Mouse (Mus musculus) CH12.LX (cell line): ENCODE data around the gene Hsd17b1. TPM values are rescaled to one million over a fixed set of nuclear protein-coding genes. Genes with fewer than 3 reads are reported as not detected.

Source experiments
- DNase-seq: peaks from one replicate; pipeline ENCODE4 v3.0.0-alpha.2; 2013; ENCODE audit errors: extremely low read depth
- H3K27ac ChIP-seq: 2 replicates; pipeline ENCODE4 v1.5.1; 2012; ENCODE audit warnings: low read depth, mild to moderate bottlenecking, control low read depth, moderate library complexity; ENCODE audit not compliant: insufficient read depth
- H3K27me3 ChIP-seq: replicated peaks from 2 replicates; pipeline ENCODE3; 2012; ENCODE audit warnings: inconsistent platforms
- H3K36me3 ChIP-seq, 2 experiments: replicated peaks in 1 of 2; 2 replicates each; pipeline versions ENCODE3 to v1.6.1; 2012; ENCODE audit warnings: inconsistent platforms in 1 of 2, low read length in 1 of 2, mild to moderate bottlenecking in 1 of 2, mixed read lengths in 1 of 2, moderate library complexity in 1 of 2; ENCODE audit not compliant: control insufficient read depth in 1 of 2, insufficient read depth in 1 of 2
- H3K4me1 ChIP-seq, 2 experiments: 2 replicates each; pipeline ENCODE4 v1.6.1; 2012; ENCODE audit warnings: inconsistent platforms in 1 of 2, moderate library complexity in 1 of 2; ENCODE audit not compliant: insufficient read depth in 2 of 2, control insufficient read depth in 1 of 2
- H3K4me2 ChIP-seq: 2 replicates; pipeline ENCODE4 v1.6.1; 2012; ENCODE audit warnings: low read depth, mild to moderate bottlenecking, control low read depth; ENCODE audit not compliant: poor library complexity, insufficient read depth, severe bottlenecking
- H3K4me3 ChIP-seq, 3 experiments: fragments of 150-350 bp in 1 of 3; sonication (generic) in 1 of 3; replicated peaks in 1 of 3; 2 replicates each; pipeline versions ENCODE3 to v1.5.1; 2011 to 2012; ENCODE audit warnings: low read depth in 2 of 3, low read length in 2 of 3, mild to moderate bottlenecking in 2 of 3, moderate library complexity in 2 of 3, control low read depth in 1 of 3, improper control_type of control experiment in 1 of 3, inconsistent platforms in 1 of 3, mixed read lengths in 1 of 3; ENCODE audit not compliant: poor library complexity in 1 of 3
- H3K79me2 ChIP-seq: replicated peaks from 2 replicates; pipeline ENCODE4 v1.6.1; 2012; ENCODE audit warnings: mild to moderate bottlenecking, moderate library complexity; ENCODE audit not compliant: control insufficient read depth, poor library complexity, insufficient read depth, severe bottlenecking; ENCODE audit errors: extremely low read depth
- H3K9ac ChIP-seq: 2 replicates; pipeline ENCODE4 v1.6.1; 2012; ENCODE audit warnings: low read depth, mild to moderate bottlenecking, control low read depth, moderate library complexity; ENCODE audit not compliant: insufficient read depth
- H3K9me3 ChIP-seq: replicated peaks from 2 replicates; pipeline ENCODE3; 2012; ENCODE audit warnings: low read length, inconsistent platforms, mixed read lengths
- CHD2 ChIP-seq: IDR thresholded peaks from 2 replicates; pipeline ENCODE4 v1.6.1; 2011; ENCODE audit warnings: low read length, improper control_type of control experiment
- EP300 ChIP-seq: IDR thresholded peaks from 2 replicates; pipeline ENCODE4 v1.6.1; 2011; ENCODE audit warnings: low read length, improper control_type of control experiment
- ETS1 ChIP-seq: conservative IDR thresholded peaks from 2 replicates; pipeline ENCODE4 v1.6.1; 2012; ENCODE audit warnings: low read depth, mild to moderate bottlenecking, inconsistent platforms, low read length, improper control_type of control experiment, moderate library complexity
- GABPA ChIP-seq: IDR thresholded peaks from 2 replicates; pipeline ENCODE4 v1.6.1; 2012; ENCODE audit warnings: low read depth, low read length, improper control_type of control experiment, inconsistent platforms; ENCODE audit not compliant: insufficient replicate concordance
- HCFC1 ChIP-seq: IDR thresholded peaks from 2 replicates; pipeline ENCODE4 v1.6.1; 2012; ENCODE audit warnings: low read depth, mild to moderate bottlenecking, inconsistent platforms, low read length, improper control_type of control experiment
- IRF4 ChIP-seq: IDR thresholded peaks from 2 replicates; pipeline ENCODE4 v1.6.1; 2014; ENCODE audit warnings: low read depth, mild to moderate bottlenecking, inconsistent platforms, low read length, improper control_type of control experiment
- JUN ChIP-seq: IDR thresholded peaks from 2 replicates; pipeline ENCODE4 v1.6.1; 2011; ENCODE audit warnings: low read depth, mild to moderate bottlenecking, low read length, improper control_type of control experiment, moderate library complexity; ENCODE audit not compliant: insufficient read depth
- JUND ChIP-seq: conservative IDR thresholded peaks from 2 replicates; pipeline ENCODE4 v1.6.1; 2011; ENCODE audit warnings: low read depth, low read length, improper control_type of control experiment
- KAT2A ChIP-seq: IDR thresholded peaks from 2 replicates; pipeline ENCODE4 v1.6.1; 2012; ENCODE audit warnings: low read length, improper control_type of control experiment, inconsistent platforms; ENCODE audit not compliant: insufficient replicate concordance
- MEF2A ChIP-seq: IDR thresholded peaks from 2 replicates; pipeline ENCODE4 v1.6.1; 2014; ENCODE audit warnings: low read depth, mild to moderate bottlenecking, inconsistent platforms, low read length, improper control_type of control experiment, borderline replicate concordance
- MXI1 ChIP-seq: IDR thresholded peaks from 2 replicates; pipeline ENCODE4 v1.6.1; 2011; ENCODE audit warnings: mild to moderate bottlenecking, low read depth, low read length, improper control_type of control experiment
- MYC ChIP-seq: IDR thresholded peaks from 2 replicates; pipeline ENCODE4 v1.6.1; 2011; ENCODE audit warnings: low read depth, mild to moderate bottlenecking, improper control_type of control experiment, low read length
- NRF1 ChIP-seq: IDR thresholded peaks from 2 replicates; pipeline ENCODE4 v1.6.1; 2014; ENCODE audit warnings: low read depth, mild to moderate bottlenecking, inconsistent platforms, low read length, improper control_type of control experiment, moderate library complexity
- POLR2AphosphoS2 ChIP-seq: IDR thresholded peaks from 2 replicates; pipeline ENCODE4 v1.6.1; 2011; ENCODE audit warnings: low read depth, low read length, improper control_type of control experiment
- RCOR1 ChIP-seq: conservative IDR thresholded peaks from 2 replicates; pipeline ENCODE4 v1.6.1; 2012; ENCODE audit warnings: low read depth, mild to moderate bottlenecking, inconsistent platforms, low read length, improper control_type of control experiment
- TBP ChIP-seq: conservative IDR thresholded peaks from 2 replicates; pipeline ENCODE4 v1.6.1; 2011; ENCODE audit warnings: low read depth, low read length, improper control_type of control experiment
- UBTF ChIP-seq: IDR thresholded peaks from 2 replicates; pipeline ENCODE4 v1.6.1; 2012; ENCODE audit warnings: low read depth, mild to moderate bottlenecking, inconsistent platforms, low read length, improper control_type of control experiment, moderate library complexity
- ZMIZ1 ChIP-seq: IDR thresholded peaks from 2 replicates; pipeline ENCODE4 v1.6.1; 2012; ENCODE audit warnings: low read depth, mild to moderate bottlenecking, inconsistent platforms, low read length, improper control_type of control experiment
- dilution Hi-C: fragments of 300-500 bp; cut with MboI; formaldehyde crosslinking; loops from 2 replicates; pipeline ENCODE4 v1.14.3; 2020; ENCODE audit warnings: low sequenced_read_pairs; ENCODE audit not compliant: extremely low pct_unique_long_range_greater_than_20kb, extremely low pct_ligation_motif_present
- in situ Hi-C: fragments of 300-500 bp; cut with MboI; formaldehyde crosslinking; loops from 3 replicates; pipeline ENCODE4 v1.14.3; 2019; ENCODE audit warnings: low sequenced_read_pairs, low pct_ligation_motif_present, low pct_unique_long_range_greater_than_20kb, mixed read lengths
- polyA plus RNA-seq: library from polyadenylated mRNA; unstranded; fragments of >175 nt; gene quantifications from 2 replicates; pipeline ENCODE4 v1.2.1, GENCODE M21; 2012; ENCODE audit warnings: low read depth; ENCODE audit not compliant: insufficient read length
- total RNA-seq, 2 experiments: library from RNA; depleted of rRNA; stranded (reverse); fragments of 300-350 nt in 1 of 2; fragments of >200 nt in 1 of 2; gene quantifications; 2 replicates each; pipeline ENCODE4 v1.2.3; 2012 to 2014

Hsd17b1 gene
- total and polyA plus RNA-seq, 3 experiments, result 0.17 to 0.81 TPM; not detected in 1

DNA sequence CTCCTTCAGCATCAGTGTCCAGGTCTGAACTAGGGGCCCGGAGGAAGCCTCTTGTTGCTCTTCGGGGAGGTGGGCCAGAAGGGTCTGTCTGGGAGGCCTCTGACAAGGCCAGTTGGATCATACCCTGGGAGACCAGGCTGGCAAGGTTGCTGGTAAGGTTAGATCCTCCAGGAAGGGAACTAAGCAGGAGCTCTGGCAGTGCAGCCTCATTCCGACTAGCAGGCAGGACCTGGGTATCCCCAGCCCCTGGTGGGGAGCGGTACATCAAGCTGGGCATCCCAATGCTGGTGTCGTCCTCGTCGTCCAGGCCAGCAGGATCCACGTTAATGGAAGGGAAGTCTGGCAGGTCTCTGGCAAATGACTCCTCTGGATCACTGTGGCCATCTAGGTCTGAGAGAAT lies 20.0 kb downstream of the Hsd17b1 start:
- Histone ChIP-seq H3K27ac (0 out of 2 replicates have a peak overlapping the region, but pooled peaks have one; percentile 6), H3K27me3 (no peaks in the 10 kb centered on the region), H3K4me2 (no peak overlapping the region), H3K4me3 (no peak overlapping the region), H3K9ac (no peak overlapping the region), H3K36me3 (peaks cover 68 to 74% of the 10 kb centered on the region in 2 experiments), H3K79me2 (peaks cover 17% of the 10 kb centered on the region), H3K4me1 (peaks cover 13 to 38% of the 10 kb centered on the region in 2 experiments), H3K9me3 (no peaks in the 10 kb centered on the region)
- dilution Hi-C loops (no loop called here), in situ Hi-C loops (no loop called here)
- DNase-seq, result no peak
- TF ChIP-seq JUN (no peak), CHD2 (no peak), RCOR1 (no peak), MEF2A (no peak), POLR2AphosphoS2 (no peak), UBTF (no peak), GABPA (no peak), MXI1 (no peak), HCFC1 (no peak), ZMIZ1 (no peak), KAT2A (no peak), ETS1 (no peak), MYC (no peak), NRF1 (no peak), IRF4 (no peak), JUND (no peak), EP300 (no peak), TBP (no peak)

DNA sequence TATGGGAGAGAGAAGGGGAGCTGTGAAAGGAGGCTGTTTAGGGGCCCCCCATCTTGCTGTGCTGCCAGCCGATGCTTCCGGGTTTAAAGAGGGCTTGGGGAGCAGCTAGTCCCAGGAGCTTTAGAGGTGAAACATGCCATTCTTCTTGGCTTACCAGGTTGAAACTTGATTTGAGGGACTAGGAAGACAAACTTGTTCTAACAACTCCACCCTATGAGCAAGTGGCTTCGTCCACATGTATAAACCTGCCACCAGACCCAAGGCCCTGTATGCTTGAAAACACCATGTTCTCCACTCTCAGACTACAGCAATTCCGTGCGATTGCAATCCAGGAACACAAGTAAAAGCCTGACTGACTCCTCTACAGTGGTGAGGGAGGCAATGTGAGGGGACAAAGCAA lies 24.8 kb downstream of the Hsd17b1 start:
- Histone ChIP-seq H3K27me3 (no peaks in the 10 kb centered on the region), H3K79me2 (peaks cover 25% of the 10 kb centered on the region), H3K4me2 (no peak overlapping the region), H3K4me3 (no peak overlapping the region), H3K9ac (no peak overlapping the region), H3K4me1 (peaks cover 0 to 12% of the 10 kb centered on the region in 2 experiments; a peak in 1 of 4 replicates), H3K36me3 (peaks cover 74 to 97% of the 10 kb centered on the region in 2 experiments), H3K9me3 (no peaks in the 10 kb centered on the region), H3K27ac (no peak overlapping the region)
- dilution Hi-C loops (no loop called here), in situ Hi-C loops (no loop called here)
- TF ChIP-seq EP300, result no peak
- no peak for DNase-seq
